8 mouse cellular contexts compared by ENCODE assay signal in genomic region chr6:88627317-88627811, GRCm38 (mm10). TPM values are rescaled to one million over a fixed set of nuclear protein-coding genes. Genes with fewer than 3 reads are reported as not detected.
DNase-seq lines count a peak whose midpoint lies in the region; ATAC-seq and TF ChIP-seq lines count a peak whose summit lies in the region.

No protein-coding gene starts in this region.

- TF ChIP-seq CTCF in E14TG2a.4 (conservative IDR thresholded peaks at IDR 0.05; ENCODE audit: low read length) = no peak
- no peak for TF ChIP-seq CTCF in kidney, postnatal 0 days (IDR thresholded peaks at IDR 0.05; ENCODE audit: low read depth)

- under 1% methylated on average over 51 of the region's 51 CpGs for WGBS in forebrain, embryonic 10.5 days
- under 1% methylated on average over 50 of the region's 51 CpGs for WGBS in heart, embryonic 14.5 days
- 1% methylated on average over 51 of the region's 51 CpGs for WGBS in kidney, postnatal 0 days
- WGBS in liver, embryonic 15.5 days (ENCODE audit: insufficient replicate concordance) = under 1% methylated on average over 51 of the region's 51 CpGs
- WGBS in neural tube, embryonic 15.5 days = under 1% methylated on average over 50 of the region's 51 CpGs

- no peaks in the 10 kb centered on the region for H3K36me3 ChIP-seq in E14TG2a.4 (ENCODE audit: insufficient read depth, low read length)
- no peaks in the 10 kb centered on the region for H3K36me3 ChIP-seq in forebrain, embryonic 10.5 days (replicated peaks)
- no peaks in the 10 kb centered on the region for H3K36me3 ChIP-seq in heart, embryonic 14.5 days (ENCODE audit: control insufficient read depth, insufficient read depth, low read length)
- no peaks in the 10 kb centered on the region for H3K36me3 ChIP-seq in kidney, postnatal 0 days (ENCODE audit: insufficient read depth, low read length)
- no peaks in the 10 kb centered on the region for H3K36me3 ChIP-seq in liver, embryonic 15.5 days (replicated peaks)
- no peaks in the 10 kb centered on the region for H3K36me3 ChIP-seq in neural tube, embryonic 15.5 days

- H3K27me3 ChIP-seq in E14TG2a.4 (ENCODE audit: insufficient read depth, low read length) = peaks cover 38% of the 10 kb centered on the region
- peaks cover 31% of the 10 kb centered on the region for H3K27me3 ChIP-seq in forebrain, embryonic 10.5 days (ENCODE audit: poor library complexity, severe bottlenecking)
- no peaks in the 10 kb centered on the region for H3K27me3 ChIP-seq in heart, embryonic 14.5 days (ENCODE audit: control insufficient read depth, insufficient read depth, low read length)
- peaks cover 3% of the 10 kb centered on the region; the same call in 1 of the 2 replicates for H3K27me3 ChIP-seq in kidney, postnatal 0 days (ENCODE audit: insufficient read depth, low read length)
- no peaks in the 10 kb centered on the region for H3K27me3 ChIP-seq in liver, embryonic 15.5 days
- no peaks in the 10 kb centered on the region for H3K27me3 ChIP-seq in neural tube, embryonic 15.5 days (replicated peaks)

- H3K9ac ChIP-seq in heart, embryonic 14.5 days (ENCODE audit: low read length) = peak overlapping the region; percentile 79
- H3K9ac ChIP-seq in kidney, postnatal 0 days (ENCODE audit: low read depth, low read length) = peak overlapping the region; percentile 59; the same call in 1 of the 2 replicates
- peak overlapping the region; percentile 81 for H3K9ac ChIP-seq in liver, embryonic 15.5 days
- H3K9ac ChIP-seq in neural tube, embryonic 15.5 days (replicated peaks) = peak overlapping the region; percentile 57

- peaks cover 7% of the 10 kb centered on the region; the same call in 1 of the 2 replicates for H3K4me1 ChIP-seq in E14TG2a.4 (replicated peaks; ENCODE audit: low read depth, low read length)
- H3K4me1 ChIP-seq in forebrain, embryonic 10.5 days = peaks cover 27% of the 10 kb centered on the region
- H3K4me1 ChIP-seq in heart, embryonic 14.5 days (ENCODE audit: control insufficient read depth in 2 of 2, insufficient read depth in 2 of 2, low read length in 2 of 2) = peaks cover 3 to 15% of the 10 kb centered on the region in 2 experiments; a peak in 3 of 4 replicates
- H3K4me1 ChIP-seq in kidney, postnatal 0 days (replicated peaks; ENCODE audit: insufficient read depth, low read length) = peaks cover 5% of the 10 kb centered on the region; the same call in 1 of the 2 replicates
- peaks cover 55% of the 10 kb centered on the region for H3K4me1 ChIP-seq in liver, embryonic 15.5 days (replicated peaks)
- H3K4me1 ChIP-seq in neural tube, embryonic 15.5 days = peaks cover 28% of the 10 kb centered on the region

- H3K4me3 ChIP-seq in E14TG2a.4 (replicated peaks; ENCODE audit: low read length) = peak overlapping the region; percentile 72
- peak overlapping the region; percentile 56 for H3K4me3 ChIP-seq in forebrain, embryonic 10.5 days
- peak overlapping the region; percentile 48 to 55 for H3K4me3 ChIP-seq in heart, embryonic 14.5 days (ENCODE audit: control insufficient read depth in 1 of 2, insufficient read depth in 1 of 2, low read depth in 1 of 2, low read length in 2 of 2)
- peak overlapping the region; percentile 39 for H3K4me3 ChIP-seq in kidney, postnatal 0 days (replicated peaks; ENCODE audit: low read depth, low read length)
- H3K4me3 ChIP-seq in liver, embryonic 15.5 days (replicated peaks) = peak overlapping the region; percentile 68
- peak overlapping the region; percentile 53 for H3K4me3 ChIP-seq in neural tube, embryonic 15.5 days (replicated peaks)

- peak; percentile 30 for DNase-seq in c-Kit-positive CD71-negative TER-119-negative erythroid progenitor cells, embryonic 14.5 days (ENCODE audit: low read depth)
- peak; percentile 87 for DNase-seq in forebrain, embryonic 10.5 days (ENCODE audit: extremely low spot score, low spot score)
- DNase-seq in kidney, postnatal 0 days (ENCODE audit: low spot score) = peak; percentile 51
- DNase-seq in thymus, adult 18-20 months = peak; percentile 47 to 52

- H3K9me3 ChIP-seq in E14TG2a.4 (ENCODE audit: low read length) = no peaks in the 10 kb centered on the region
- H3K9me3 ChIP-seq in forebrain, embryonic 10.5 days = no peaks in the 10 kb centered on the region
- H3K9me3 ChIP-seq in heart, embryonic 14.5 days (ENCODE audit: control insufficient read depth, low read length) = no peaks in the 10 kb centered on the region
- H3K9me3 ChIP-seq in kidney, postnatal 0 days (replicated peaks; ENCODE audit: low read length) = no peaks in the 10 kb centered on the region
- H3K9me3 ChIP-seq in liver, embryonic 15.5 days (replicated peaks) = no peaks in the 10 kb centered on the region
- H3K9me3 ChIP-seq in neural tube, embryonic 15.5 days (replicated peaks) = no peaks in the 10 kb centered on the region

- peak overlapping the region; percentile 77 for H3K4me2 ChIP-seq in heart, embryonic 14.5 days (ENCODE audit: low read length)
- peak overlapping the region; percentile 97 for H3K4me2 ChIP-seq in kidney, postnatal 0 days (ENCODE audit: low read length)
- H3K4me2 ChIP-seq in liver, embryonic 15.5 days = peak overlapping the region; percentile 98
- peak overlapping the region; percentile 96 for H3K4me2 ChIP-seq in neural tube, embryonic 15.5 days

- peak overlapping the region; percentile 90 for H3K27ac ChIP-seq in forebrain, embryonic 10.5 days
- H3K27ac ChIP-seq in heart, embryonic 14.5 days (replicated peaks in 1 of 2; ENCODE audit: control insufficient read depth in 1 of 2, insufficient read depth in 1 of 2, low read depth in 2 of 2, low read length in 2 of 2) = peak overlapping the region; percentile 89 to 90
- H3K27ac ChIP-seq in kidney, postnatal 0 days = peak overlapping the region; percentile 19; the same call in 1 of the 2 replicates
- H3K27ac ChIP-seq in liver, embryonic 15.5 days (replicated peaks) = peak overlapping the region; percentile 79
- peak overlapping the region; percentile 92 for H3K27ac ChIP-seq in neural tube, embryonic 15.5 days (replicated peaks)

- peak; percentile 97 for ATAC-seq in heart, embryonic 14.5 days (ENCODE audit: insufficient number of reproducible peaks, insufficient read depth, low FRiP score, low read depth)
- ATAC-seq in kidney, postnatal 0 days (replicated peaks; ENCODE audit: low FRiP score, low read depth) = peak; percentile 59; the same call in 1 of the 2 replicates
- peak; percentile 84 for ATAC-seq in liver, embryonic 15.5 days (ENCODE audit: insufficient read depth)
- ATAC-seq in neural tube, embryonic 15.5 days (ENCODE audit: low FRiP score) = peak; percentile 94

RNA-seq across cellular contexts. Expression of gene Kbtbd12, which starts 10.4 kb away (rescaled TPM):
- polyA plus RNA-seq in forebrain, embryonic 10.5 days (2016; fragmentation: Nextera tagmentation; extraction: Ambion mirVana) = 0.22 and 0.25 TPM in 2 replicates
- polyA plus RNA-seq in heart, embryonic 14.5 days (2014; fragmentation: Nextera tagmentation; extraction: Ambion mirVana) = 22.8 and 26.7 TPM in 2 replicates
- polyA plus RNA-seq in kidney, postnatal 0 days (2015; fragmentation: Nextera tagmentation; extraction: Ambion mirVana) = 0.14 TPM in 1 of 2 replicates, not detected in the other
- 0.82 and 1.5 TPM in 2 replicates for polyA plus RNA-seq in liver, embryonic 15.5 days (2015; fragmentation: Nextera tagmentation; extraction: Ambion mirVana)
- polyA plus RNA-seq in neural tube, embryonic 15.5 days (2015; fragmentation: Nextera tagmentation; extraction: Ambion mirVana) = 0.36 and 1.4 TPM in 2 replicates

Comparison
In these comparisons a context has a peak if more than half of its experiments do, and no peak if none do; other contexts are left out.
1. Peak in every context shown above with its lines: DNase-seq, ATAC-seq, H3K4me3 ChIP-seq and H3K27ac ChIP-seq.
2. DNase-seq: peak in every context shown above with its lines; median percentile 87 in forebrain, embryonic 10.5 days; 51 in kidney, postnatal 0 days; 50 in thymus, adult 18-20 months; 30 in c-Kit-positive CD71-negative TER-119-negative erythroid progenitor cells, embryonic 14.5 days.
3. H3K27ac ChIP-seq: peak in every context shown above with its lines; median percentile 92 in neural tube, embryonic 15.5 days; 90 in forebrain, embryonic 10.5 days; 90 in heart, embryonic 14.5 days; 79 in liver, embryonic 15.5 days; 19 in kidney, postnatal 0 days.